Mouse (Mus musculus) Patski (cell line): ENCODE results near the gene Syt3. TPM values are rescaled to one million over a fixed set of nuclear protein-coding genes. Genes with fewer than 3 reads are reported as not detected.

Experiments
- ATAC-seq: fragments of 100-300 bp; one replicate; pipeline ENCODE4 v1.8.0; 2021
- CTCF ChIA-PET: fragments of 350-600 bp; sonication (Branson Sonifier 250); formaldehyde crosslinking; loops from one replicate; lab custom pipeline; 2022; ENCODE audit warnings: inconsistent platforms; lab: Charles Lee
- POLR2A ChIA-PET: fragments of 350-600 bp; sonication (Branson Sonifier 250); formaldehyde crosslinking; loops from one replicate; lab custom pipeline; 2022; ENCODE audit warnings: antibody characterized with exemption, inconsistent platforms; lab: Charles Lee
- DNase-seq: peaks from one replicate; pipeline ENCODE4 v3.0.0-alpha.2; 2011; ENCODE audit warnings: low read depth, low spot score
- H3K27me3 ChIP-seq: fragments of 371-371 bp; one replicate; pipeline ENCODE4 v1.5.1; 2021
- CTCF ChIP-seq: fragments of 100-300 bp; IDR thresholded peaks from one replicate; pipeline ENCODE4 v1.5.1; 2021
- in situ Hi-C: fragments of 300-500 bp; cut with MboI; formaldehyde crosslinking; loops from 3 replicates; pipeline ENCODE4 v1.11.1; 2018; ENCODE audit warnings: low pct_unique_long_range_greater_than_20kb, mixed read lengths
- polyA plus RNA-seq: library from polyadenylated mRNA; unstranded; gene quantifications from one replicate; pipeline ENCODE4 v1.2.3, GENCODE M21; 2021

Syt3 gene
- polyA plus RNA-seq, 1 experiment from 2014 or later: 6.4 TPM

GRCm38 (mm10) chr7:44433371-44433770 is 49.5 kb downstream of the Syt3 start:
- no peak for DNase-seq
- ChIA-PET CTCF (no interaction called here), POLR2A (no interaction called here)
- H3K27me3 ChIP-seq: peaks cover 58% of the 10 kb centered on the region
- in situ Hi-C loops: no loop called here
- no peak for TF ChIP-seq CTCF
- ATAC-seq: no peak

- POLR2A ChIA-PET: no interaction called here
- TF ChIP-seq CTCF: no peak
- ATAC-seq: no peak
- CTCF ChIA-PET: no interaction called here
- no peak for DNase-seq
- peaks cover 61% of the 10 kb centered on the region for H3K27me3 ChIP-seq
- in situ Hi-C loops: no loop called here
These were observed 50.2 kb downstream of the Syt3 start for GRCm38 (mm10) chr7:44434089-44434488.

GRCm38 (mm10) chr7:44435796-44436195 is 51.9 kb downstream of the Syt3 start:
- ChIA-PET POLR2A (no interaction called here), CTCF (no interaction called here)
- TF ChIP-seq CTCF: no peak
- DNase-seq (no peak), ATAC-seq (no peak)
- in situ Hi-C loops: no loop called here
- peaks cover 65% of the 10 kb centered on the region for H3K27me3 ChIP-seq

- no peak for DNase-seq
- POLR2A ChIA-PET: no interaction called here
- ATAC-seq: peak; percentile 3
- CTCF ChIA-PET: no interaction called here
- no peak for TF ChIP-seq CTCF
- H3K27me3 ChIP-seq: peaks cover 63% of the 10 kb centered on the region
- in situ Hi-C loops: no loop called here
These were observed 52.4 kb downstream of the Syt3 start for GRCm38 (mm10) chr7:44436267-44436666.

- DNase-seq (no peak), ATAC-seq (no peak)
- CTCF ChIA-PET: no interaction called here
- H3K27me3 ChIP-seq: peaks cover 67% of the 10 kb centered on the region
- in situ Hi-C loops: no loop called here
- TF ChIP-seq CTCF: no peak
- POLR2A ChIA-PET: no interaction called here
These were observed 53.3 kb downstream of the Syt3 start for GRCm38 (mm10) chr7:44437188-44437587.

GRCm38 (mm10) chr7:44437933-44438332 is 54.0 kb downstream of the Syt3 start:
- no peak for ATAC-seq
- no peak for TF ChIP-seq CTCF
- peaks cover 74% of the 10 kb centered on the region for H3K27me3 ChIP-seq
- no peak for DNase-seq
- ChIA-PET CTCF (no interaction called here), POLR2A (interaction anchor here (0.9 kb wide), 1 partner anchor 116 kb away, joined by 3 read pairs; the partner anchor contains the start of gene Nr1h2)
- in situ Hi-C loops: no loop called here

GRCm38 (mm10) chr7:44439696-44440095 is 55.8 kb downstream of the Syt3 start:
- DNase-seq: no peak
- TF ChIP-seq CTCF: no peak
- ChIA-PET CTCF (no interaction called here), POLR2A (no interaction called here)
- ATAC-seq: no peak
- peaks cover 80% of the 10 kb centered on the region for H3K27me3 ChIP-seq
- in situ Hi-C loops: no loop called here

- no peak for TF ChIP-seq CTCF
- in situ Hi-C loops: no loop called here
- ChIA-PET POLR2A (no interaction called here), CTCF (no interaction called here)
- DNase-seq (no peak), ATAC-seq (no peak)
- H3K27me3 ChIP-seq: peaks cover 79% of the 10 kb centered on the region
These were observed 56.6 kb downstream of the Syt3 start for GRCm38 (mm10) chr7:44440479-44440878.

GRCm38 (mm10) chr7:44441180-44441579 is 57.3 kb downstream of the Syt3 start:
- in situ Hi-C loops: no loop called here
- peaks cover 79% of the 10 kb centered on the region for H3K27me3 ChIP-seq
- ChIA-PET POLR2A (no interaction called here), CTCF (no interaction called here)
- DNase-seq (no peak), ATAC-seq (no peak)
- no peak for TF ChIP-seq CTCF

- POLR2A ChIA-PET: no interaction called here
These were observed 57.8 kb downstream of the Syt3 start for GRCm38 (mm10) chr7:44441648-44442109.

GRCm38 (mm10) chr7:44442407-44442821 is 58.5 kb downstream of the Syt3 start:
- no peak for DNase-seq
- TF ChIP-seq CTCF: no peak
- ChIA-PET POLR2A (no interaction called here), CTCF (no interaction called here)
- in situ Hi-C loops: no loop called here
- H3K27me3 ChIP-seq: peaks cover 83% of the 10 kb centered on the region
- ATAC-seq: no peak

More at GRCm38 (mm10) chr7:44441648-44442109, 57.8 kb downstream of the Syt3 start:
- in situ Hi-C loops: no loop called here
- ATAC-seq (no peak), DNase-seq (no peak)
- no peak for TF ChIP-seq CTCF
- CTCF ChIA-PET: no interaction called here
- H3K27me3 ChIP-seq: peaks cover 81% of the 10 kb centered on the region
